Mouse (Mus musculus) lung, postnatal 0 days (tissue): ENCODE results near the gene BC037034. TPM values are rescaled to one million over a fixed set of nuclear protein-coding genes. Genes with fewer than 3 reads are reported as not detected.

Experiments
- ATAC-seq: fragments of 200-750 bp; cut with Nextera tagmentation; 2 replicates; pipeline ENCODE4 v1.8.0; 2017; ENCODE audit warnings: moderate library complexity
- DNase-seq: peaks from one replicate; pipeline ENCODE4 v3.0.0-alpha.2; 2016; ENCODE audit warnings: low spot score
- H3K27ac ChIP-seq: fragments of 300-500 bp; sonication (generic); 2 replicates; pipeline ENCODE4 v1.5.1; 2014; ENCODE audit warnings: antibody characterized with exemption, mild to moderate bottlenecking, low read length, mixed read lengths
- H3K27me3 ChIP-seq: fragments of 300-500 bp; sonication (generic); replicated peaks from 2 replicates; pipeline ENCODE4 v1.6.1; 2014; ENCODE audit warnings: low read length, mixed read lengths; ENCODE audit not compliant: insufficient read depth
- H3K36me3 ChIP-seq: fragments of 300-500 bp; sonication (generic); 2 replicates; pipeline ENCODE4 v1.6.1; 2014; ENCODE audit warnings: low read length, mixed read lengths; ENCODE audit not compliant: insufficient read depth
- H3K4me1 ChIP-seq: fragments of 300-500 bp; sonication (generic); 2 replicates; pipeline ENCODE4 v1.6.1; 2014; ENCODE audit warnings: antibody characterized with exemption, low read depth, low read length, mixed read lengths; ENCODE audit not compliant: insufficient read depth
- H3K4me2 ChIP-seq: fragments of 300-500 bp; sonication (generic); replicated peaks from 2 replicates; pipeline ENCODE4 v1.6.1; 2014; ENCODE audit warnings: low read depth, mild to moderate bottlenecking, low read length, moderate library complexity, mixed read lengths
- H3K4me3 ChIP-seq: fragments of 300-500 bp; sonication (generic); 2 replicates; pipeline ENCODE4 v1.5.1; 2014; ENCODE audit warnings: low read depth, low read length
- H3K9ac ChIP-seq: fragments of 300-500 bp; sonication (generic); replicated peaks from 2 replicates; pipeline ENCODE4 v1.6.1; 2014; ENCODE audit warnings: low read depth, mild to moderate bottlenecking
- H3K9me3 ChIP-seq: fragments of 300-500 bp; sonication (generic); 2 replicates; pipeline ENCODE4 v1.6.1; 2016; ENCODE audit warnings: low read length, mixed read lengths
- CTCF ChIP-seq: IDR thresholded peaks from 2 replicates; pipeline ENCODE4 v1.5.1; 2016; ENCODE audit warnings: antibody characterized with exemption, mild to moderate bottlenecking
- EP300 ChIP-seq: IDR thresholded peaks from 2 replicates; pipeline ENCODE4 v1.6.1; 2016; ENCODE audit warnings: antibody characterized with exemption, mild to moderate bottlenecking, control low read depth
- WGBS: fragments of 180-500 bp; shearing (Covaris S2); extraction: QIAGEN DNeasy Blood & Tissue Kit; methylation state at CpG from one replicate; pipeline ENCODE4 v1.1.7; 2014; 5-methylcytosine and 5-hydroxymethylcytosine counted together
- polyA plus RNA-seq: library from polyadenylated mRNA; unstranded; fragments of >200 nt; fragmentation: Nextera tagmentation; extraction: Ambion mirVana; gene quantifications from 2 replicates; pipeline ENCODE4 v1.2.1, GENCODE M21; 2015

The BC037034 gene
- polyA plus RNA-seq, 1 experiment from 2014 or later: 2.9 TPM

GRCm38 (mm10) chr5:138258993-138259392 is 4.8 kb downstream of the BC037034 start:
- Histone ChIP-seq H3K4me3 (no peak overlapping the region), H3K27me3 (no peaks in the 10 kb centered on the region), H3K9me3 (no peaks in the 10 kb centered on the region), H3K4me1 (peaks cover 12% of the 10 kb centered on the region; the same call in 1 of the 2 replicates), H3K36me3 (0 out of 2 replicates have a peak, but pooled peaks cover 6% of the 10 kb centered on the region), H3K4me2 (no peak overlapping the region), H3K27ac (no peak overlapping the region), H3K9ac (no peak overlapping the region)
- ATAC-seq: no peak
- TF ChIP-seq CTCF (no peak), EP300 (no peak)
- WGBS: 77% methylated on average over 7 of the region's 7 CpGs
- DNase-seq: no peak

GRCm38 (mm10) chr5:138258542-138258941 is 5.3 kb downstream of the BC037034 start:
- Histone ChIP-seq H3K27me3 (no peaks in the 10 kb centered on the region), H3K4me1 (peaks cover 12% of the 10 kb centered on the region; the same call in 1 of the 2 replicates), H3K27ac (no peak overlapping the region), H3K4me3 (no peak overlapping the region), H3K9ac (no peak overlapping the region), H3K4me2 (no peak overlapping the region), H3K9me3 (no peaks in the 10 kb centered on the region), H3K36me3 (0 out of 2 replicates have a peak, but pooled peaks cover 6% of the 10 kb centered on the region)
- ATAC-seq: no peak
- TF ChIP-seq CTCF (no peak), EP300 (no peak)
- 81% methylated on average over 6 of the region's 6 CpGs for WGBS
- no peak for DNase-seq

GRCm38 (mm10) chr5:138258078-138258477 is 5.8 kb downstream of the BC037034 start:
- H3K4me1 ChIP-seq: peaks cover 10% of the 10 kb centered on the region; the same call in 1 of the 2 replicates
- H3K36me3 ChIP-seq: 0 out of 2 replicates have a peak, but pooled peaks cover 6% of the 10 kb centered on the region
- H3K4me2 ChIP-seq: no peak overlapping the region
- no peak overlapping the region for H3K9ac ChIP-seq
- no peaks in the 10 kb centered on the region for H3K27me3 ChIP-seq
- no peak for DNase-seq
- WGBS: 82% methylated on average over 3 of the region's 3 CpGs
- TF ChIP-seq EP300: no peak
- no peak for TF ChIP-seq CTCF
- no peak overlapping the region for H3K27ac ChIP-seq
- no peak overlapping the region for H3K4me3 ChIP-seq
- no peak for ATAC-seq
- no peaks in the 10 kb centered on the region for H3K9me3 ChIP-seq

DNA sequence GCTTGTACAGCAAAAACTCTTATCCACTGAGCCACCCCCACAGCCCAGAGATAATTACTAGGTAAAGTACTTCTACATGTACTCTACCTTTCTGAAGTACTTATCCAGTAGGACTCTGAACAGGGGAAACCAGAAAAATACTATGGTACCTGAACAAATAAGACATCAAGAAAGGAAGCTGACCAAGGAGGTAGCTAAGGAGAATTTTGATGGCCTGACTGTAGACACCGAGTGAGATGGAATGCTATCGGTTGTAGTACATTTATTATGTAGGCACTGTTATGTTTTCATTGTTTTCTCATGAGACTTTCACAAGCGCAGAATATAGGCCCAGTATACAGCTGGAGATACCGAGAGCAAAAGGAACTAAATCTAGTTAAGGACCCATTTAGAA is 6.3 kb downstream of the BC037034 start:
- Histone ChIP-seq H3K9ac (no peak overlapping the region), H3K4me3 (no peak overlapping the region), H3K4me1 (peaks cover 7% of the 10 kb centered on the region; the same call in 1 of the 2 replicates), H3K36me3 (0 out of 2 replicates have a peak, but pooled peaks cover 6% of the 10 kb centered on the region), H3K9me3 (no peaks in the 10 kb centered on the region), H3K4me2 (no peak overlapping the region), H3K27me3 (no peaks in the 10 kb centered on the region), H3K27ac (no peak overlapping the region)
- 83% methylated on average over 4 of the region's 4 CpGs for WGBS
- TF ChIP-seq EP300: no peak
- TF ChIP-seq CTCF: no peak
- DNase-seq (no peak), ATAC-seq (no peak)

DNA sequence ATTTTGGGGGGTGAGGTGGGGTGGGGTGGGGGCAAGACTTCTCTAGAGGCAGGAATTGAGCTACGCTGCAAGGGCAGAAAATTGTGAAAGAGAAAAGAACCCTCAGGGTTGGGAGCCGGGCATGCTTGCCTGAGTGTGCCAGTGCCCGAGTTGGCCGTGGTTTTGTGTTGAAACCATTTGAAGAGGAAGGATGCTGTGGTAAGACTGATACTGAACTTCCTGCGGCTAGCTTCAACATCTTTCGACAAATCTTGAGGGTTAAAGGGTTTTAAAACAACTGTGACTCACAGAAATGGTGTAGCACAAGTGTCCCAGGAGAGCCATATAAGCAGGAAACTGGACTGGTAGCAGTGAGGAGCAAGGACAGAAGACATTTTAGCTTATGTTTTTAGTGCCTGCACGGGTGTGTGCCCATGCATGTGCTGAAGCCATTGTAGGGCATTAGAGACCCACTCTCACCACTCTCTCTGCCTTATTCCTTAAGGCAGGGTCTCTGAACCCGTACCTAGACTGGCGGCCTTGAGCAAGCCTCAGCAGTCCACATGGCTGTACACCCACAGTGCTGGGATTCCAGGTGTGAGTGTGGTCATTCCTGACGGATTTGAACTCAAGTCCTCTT is 6.8 kb downstream of the BC037034 start:
- ATAC-seq: no peak
- no peaks in the 10 kb centered on the region for H3K27me3 ChIP-seq

GRCm38 (mm10) chr5:138256094-138256467 is 7.8 kb downstream of the BC037034 start:
- Histone ChIP-seq H3K4me3 (peak overlapping the region; percentile 75), H3K9ac (peak overlapping the region; percentile 58), H3K9me3 (no peaks in the 10 kb centered on the region), H3K4me2 (peak overlapping the region; percentile 89), H3K36me3 (0 out of 2 replicates have a peak, but pooled peaks cover 6% of the 10 kb centered on the region), H3K27ac (peak overlapping the region; percentile 73), H3K4me1 (peaks cover 7% of the 10 kb centered on the region; the same call in 1 of the 2 replicates), H3K27me3 (no peaks in the 10 kb centered on the region)
- ATAC-seq (no peak), DNase-seq (no peak)
- WGBS: 17% methylated on average over 7 of the region's 7 CpGs
- TF ChIP-seq EP300 (no peak), CTCF (no peak)

More for the DNA sequence above, 6.8 kb downstream of the BC037034 start:
- 78% methylated on average over 10 of the region's 10 CpGs for WGBS
- Histone ChIP-seq H3K27ac (no peak overlapping the region), H3K9ac (no peak overlapping the region), H3K4me3 (no peak overlapping the region), H3K9me3 (no peaks in the 10 kb centered on the region), H3K4me2 (no peak overlapping the region), H3K36me3 (0 out of 2 replicates have a peak, but pooled peaks cover 6% of the 10 kb centered on the region), H3K4me1 (peaks cover 7% of the 10 kb centered on the region; the same call in 1 of the 2 replicates)
- no peak for TF ChIP-seq CTCF
- no peak for TF ChIP-seq EP300
- DNase-seq: peak; percentile 48
